Mouse (Mus musculus): ENCODE results near the gene Hdac9. TPM values are rescaled to one million over a fixed set of nuclear protein-coding genes. Genes with fewer than 3 reads are reported as not detected.

Gene Hdac9
- polyA plus RNA-seq, 1 experiment from 2014 or later, result 4.6 TPM

- no peaks in the 10 kb centered on the region for H3K27me3 ChIP-seq (ENCODE audit: control insufficient read depth, insufficient read depth, low read length)
- H3K4me3 ChIP-seq (replicated peaks; ENCODE audit: low read length), result no peak overlapping the region
- H3K27ac ChIP-seq (ENCODE audit: low read length), result no peak overlapping the region
- H3K9ac ChIP-seq (ENCODE audit: low read length), result no peak overlapping the region
- no peaks in the 10 kb centered on the region for H3K4me1 ChIP-seq (ENCODE audit: control insufficient read depth, insufficient read depth, low read length)
- 48% methylated on average over 9 of the region's 9 CpGs for WGBS
- no peak for ATAC-seq (ENCODE audit: insufficient read depth, low FRiP score)
- no peaks in the 10 kb centered on the region for H3K9me3 ChIP-seq (replicated peaks; ENCODE audit: control insufficient read depth, low read length)
- H3K36me3 ChIP-seq (ENCODE audit: control insufficient read depth, insufficient read depth, low read length), result no peaks in the 10 kb centered on the region
- H3K4me2 ChIP-seq (ENCODE audit: low read depth, low read length), result no peak overlapping the region
Measured at GRCm38 (mm10) chr12:34220051-34220926, 696.6 kb downstream of the Hdac9 start.

- Histone ChIP-seq H3K27ac (ENCODE audit: low read length) (no peak overlapping the region), H3K9me3 (replicated peaks; ENCODE audit: control insufficient read depth, low read length) (no peaks in the 10 kb centered on the region), H3K4me2 (ENCODE audit: low read depth, low read length) (no peak overlapping the region), H3K4me1 (ENCODE audit: control insufficient read depth, insufficient read depth, low read length) (no peaks in the 10 kb centered on the region), H3K36me3 (ENCODE audit: control insufficient read depth, insufficient read depth, low read length) (no peaks in the 10 kb centered on the region), H3K9ac (ENCODE audit: low read length) (no peak overlapping the region), H3K27me3 (ENCODE audit: control insufficient read depth, insufficient read depth, low read length) (no peaks in the 10 kb centered on the region), H3K4me3 (replicated peaks; ENCODE audit: low read length) (no peak overlapping the region)
- no peak for ATAC-seq (ENCODE audit: insufficient read depth, low FRiP score)
- 83% methylated on average over 2 of the region's 2 CpGs for WGBS
Measured at GRCm38 (mm10) chr12:34218561-34218960, 698.3 kb downstream of the Hdac9 start.

GRCm38 (mm10) chr12:34215023-34216020 is 701.6 kb downstream of the Hdac9 start:
- Histone ChIP-seq H3K4me1 (ENCODE audit: control insufficient read depth, insufficient read depth, low read length) (no peaks in the 10 kb centered on the region), H3K27me3 (ENCODE audit: control insufficient read depth, insufficient read depth, low read length) (no peaks in the 10 kb centered on the region), H3K27ac (ENCODE audit: low read length) (no peak overlapping the region), H3K9me3 (replicated peaks; ENCODE audit: control insufficient read depth, low read length) (no peaks in the 10 kb centered on the region), H3K36me3 (ENCODE audit: control insufficient read depth, insufficient read depth, low read length) (no peaks in the 10 kb centered on the region), H3K9ac (ENCODE audit: low read length) (no peak overlapping the region), H3K4me3 (replicated peaks; ENCODE audit: low read length) (no peak overlapping the region), H3K4me2 (ENCODE audit: low read depth, low read length) (no peak overlapping the region)
- no peak for ATAC-seq (ENCODE audit: insufficient read depth, low FRiP score)
- WGBS, result 57% methylated on average over 17 of the region's 17 CpGs

- WGBS, result 45% methylated on average over 3 of the region's 3 CpGs
- no peaks in the 10 kb centered on the region for H3K4me1 ChIP-seq (ENCODE audit: control insufficient read depth, insufficient read depth, low read length)
- ATAC-seq (ENCODE audit: insufficient read depth, low FRiP score), result no peak
- no peaks in the 10 kb centered on the region for H3K36me3 ChIP-seq (ENCODE audit: control insufficient read depth, insufficient read depth, low read length)
- no peak overlapping the region for H3K27ac ChIP-seq (ENCODE audit: low read length)
- H3K4me3 ChIP-seq (replicated peaks; ENCODE audit: low read length), result no peak overlapping the region
- no peak overlapping the region for H3K9ac ChIP-seq (ENCODE audit: low read length)
- no peak overlapping the region for H3K4me2 ChIP-seq (ENCODE audit: low read depth, low read length)
- no peaks in the 10 kb centered on the region for H3K27me3 ChIP-seq (ENCODE audit: control insufficient read depth, insufficient read depth, low read length)
- no peaks in the 10 kb centered on the region for H3K9me3 ChIP-seq (replicated peaks; ENCODE audit: control insufficient read depth, low read length)
Measured at GRCm38 (mm10) chr12:34212162-34212561, 704.7 kb downstream of the Hdac9 start.

GRCm38 (mm10) chr12:34201471-34201870 is 715.4 kb downstream of the Hdac9 start:
- Histone ChIP-seq H3K36me3 (ENCODE audit: control insufficient read depth, insufficient read depth, low read length) (no peaks in the 10 kb centered on the region), H3K4me2 (ENCODE audit: low read depth, low read length) (no peak overlapping the region)
- 84% methylated on average over 3 of the region's 3 CpGs for WGBS

GRCm38 (mm10) chr12:34200030-34200446 is 716.9 kb downstream of the Hdac9 start:
- no peak overlapping the region for H3K9ac ChIP-seq (ENCODE audit: low read length)
- no peaks in the 10 kb centered on the region for H3K4me1 ChIP-seq (ENCODE audit: control insufficient read depth, insufficient read depth, low read length)
- H3K4me3 ChIP-seq (replicated peaks; ENCODE audit: low read length), result no peak overlapping the region
- no peak overlapping the region for H3K27ac ChIP-seq (ENCODE audit: low read length)
- 46% methylated on average over 4 of the region's 4 CpGs for whole genome bisulfite sequencing
- no peaks in the 10 kb centered on the region for H3K27me3 ChIP-seq (ENCODE audit: control insufficient read depth, insufficient read depth, low read length)
- H3K4me2 ChIP-seq (ENCODE audit: low read depth, low read length), result no peak overlapping the region
- no peaks in the 10 kb centered on the region for H3K36me3 ChIP-seq (ENCODE audit: control insufficient read depth, insufficient read depth, low read length)
- no peaks in the 10 kb centered on the region for H3K9me3 ChIP-seq (replicated peaks; ENCODE audit: control insufficient read depth, low read length)
- ATAC-seq (ENCODE audit: insufficient read depth, low FRiP score), result no peak

More at GRCm38 (mm10) chr12:34201471-34201870, 715.4 kb downstream of the Hdac9 start:
- no peaks in the 10 kb centered on the region for H3K4me1 ChIP-seq (ENCODE audit: control insufficient read depth, insufficient read depth, low read length)
- ATAC-seq (ENCODE audit: insufficient read depth, low FRiP score), result no peak
- H3K9me3 ChIP-seq (replicated peaks; ENCODE audit: control insufficient read depth, low read length), result no peaks in the 10 kb centered on the region
- H3K27me3 ChIP-seq (ENCODE audit: control insufficient read depth, insufficient read depth, low read length), result no peaks in the 10 kb centered on the region
- H3K27ac ChIP-seq (ENCODE audit: low read length), result no peak overlapping the region
- no peak overlapping the region for H3K4me3 ChIP-seq (replicated peaks; ENCODE audit: low read length)
- no peak overlapping the region for H3K9ac ChIP-seq (ENCODE audit: low read length)

GRCm38 (mm10) chr12:34195155-34195828 is 721.6 kb downstream of the Hdac9 start:
- H3K4me2 ChIP-seq (ENCODE audit: low read depth, low read length), result no peak overlapping the region
- H3K36me3 ChIP-seq (ENCODE audit: control insufficient read depth, insufficient read depth, low read length), result no peaks in the 10 kb centered on the region
- H3K27me3 ChIP-seq (ENCODE audit: control insufficient read depth, insufficient read depth, low read length), result no peaks in the 10 kb centered on the region
- no peak overlapping the region for H3K9ac ChIP-seq (ENCODE audit: low read length)
- H3K27ac ChIP-seq (ENCODE audit: low read length), result no peak overlapping the region
- no peaks in the 10 kb centered on the region for H3K9me3 ChIP-seq (replicated peaks; ENCODE audit: control insufficient read depth, low read length)
- H3K4me1 ChIP-seq (ENCODE audit: control insufficient read depth, insufficient read depth, low read length), result no peaks in the 10 kb centered on the region
- ATAC-seq (ENCODE audit: insufficient read depth, low FRiP score), result no peak
- H3K4me3 ChIP-seq (replicated peaks; ENCODE audit: low read length), result no peak overlapping the region

GRCm38 (mm10) chr12:34194116-34194515 is 722.8 kb downstream of the Hdac9 start:
- no peaks in the 10 kb centered on the region for H3K4me1 ChIP-seq (ENCODE audit: control insufficient read depth, insufficient read depth, low read length)
- no peak for ATAC-seq (ENCODE audit: insufficient read depth, low FRiP score)
- no peak overlapping the region for H3K9ac ChIP-seq (ENCODE audit: low read length)
- H3K4me3 ChIP-seq (replicated peaks; ENCODE audit: low read length), result no peak overlapping the region
- no peak overlapping the region for H3K27ac ChIP-seq (ENCODE audit: low read length)
- no peaks in the 10 kb centered on the region for H3K27me3 ChIP-seq (ENCODE audit: control insufficient read depth, insufficient read depth, low read length)
- WGBS, result 89% methylated on average over 4 of the region's 4 CpGs
- H3K36me3 ChIP-seq (ENCODE audit: control insufficient read depth, insufficient read depth, low read length), result no peaks in the 10 kb centered on the region
- H3K9me3 ChIP-seq (replicated peaks; ENCODE audit: control insufficient read depth, low read length), result no peaks in the 10 kb centered on the region
- no peak overlapping the region for H3K4me2 ChIP-seq (ENCODE audit: low read depth, low read length)
